Mouse (Mus musculus) heart, embryonic 11.5 days (tissue): ENCODE data around the gene Cdc42ep3. TPM values are rescaled to one million over a fixed set of nuclear protein-coding genes. Genes with fewer than 3 reads are reported as not detected.
A peak's percentile ranks its signal among the peaks of the same experiment; 100 is the strongest.

Experiments
- ATAC-seq: fragments of 200-750 bp; cut with Nextera tagmentation; replicated peaks from 2 replicates; pipeline ENCODE4 v1.8.0; 2017; ENCODE audit warnings: moderate library complexity; ENCODE audit not compliant: insufficient number of reproducible peaks, low FRiP score, low TSS enrichment
- H3K27ac ChIP-seq: fragments of 300-500 bp; sonication (generic); 2 replicates; pipeline ENCODE4 v1.5.1; 2014; ENCODE audit warnings: mild to moderate bottlenecking, low read depth, low read length
- H3K27me3 ChIP-seq: fragments of 300-500 bp; sonication (generic); 2 replicates; pipeline ENCODE4 v1.6.1; 2014; ENCODE audit warnings: mild to moderate bottlenecking, low read length, mixed read lengths; ENCODE audit not compliant: control insufficient read depth, insufficient read depth
- H3K36me3 ChIP-seq: fragments of 300-500 bp; sonication (generic); 2 replicates; pipeline ENCODE4 v1.6.1; 2014; ENCODE audit warnings: mild to moderate bottlenecking, low read length, moderate library complexity, mixed read lengths; ENCODE audit not compliant: control insufficient read depth, insufficient read depth
- H3K4me1 ChIP-seq: fragments of 300-500 bp; sonication (generic); 2 replicates; pipeline ENCODE4 v1.6.1; 2014; ENCODE audit warnings: low read length; ENCODE audit not compliant: control insufficient read depth, insufficient read depth
- H3K4me2 ChIP-seq: fragments of 300-500 bp; sonication (generic); 2 replicates; pipeline ENCODE4 v1.6.1; 2014; ENCODE audit warnings: mild to moderate bottlenecking, moderate library complexity
- H3K4me3 ChIP-seq: fragments of 300-500 bp; sonication (generic); 2 replicates; pipeline ENCODE4 v1.5.1; 2014; ENCODE audit warnings: low read depth, low read length
- H3K9ac ChIP-seq: fragments of 300-500 bp; sonication (generic); 2 replicates; pipeline ENCODE4 v1.6.1; 2014; ENCODE audit warnings: mild to moderate bottlenecking, low read depth, low read length, moderate library complexity
- H3K9me3 ChIP-seq: fragments of 300-500 bp; sonication (generic); replicated peaks from 2 replicates; pipeline ENCODE4 v1.6.1; 2016; ENCODE audit warnings: low read length; ENCODE audit not compliant: control insufficient read depth
- whole genome bisulfite sequencing: fragments of 180-500 bp; shearing (Covaris S2); extraction: QIAGEN DNeasy Blood & Tissue Kit; methylation state at CpG from one replicate; pipeline ENCODE4 v1.1.7; 2014; ENCODE audit not compliant: insufficient replicate concordance; 5-methylcytosine and 5-hydroxymethylcytosine counted together
- polyA plus RNA-seq: library from polyadenylated mRNA; unstranded; fragments of >200 nt; fragmentation: Nextera tagmentation; extraction: Ambion mirVana; gene quantifications from 2 replicates; pipeline ENCODE4 v1.2.1, GENCODE M21; 2014

Cdc42ep3 gene
- polyA plus RNA-seq, 1 experiment from 2014 or later: 35.0 TPM

DNA sequence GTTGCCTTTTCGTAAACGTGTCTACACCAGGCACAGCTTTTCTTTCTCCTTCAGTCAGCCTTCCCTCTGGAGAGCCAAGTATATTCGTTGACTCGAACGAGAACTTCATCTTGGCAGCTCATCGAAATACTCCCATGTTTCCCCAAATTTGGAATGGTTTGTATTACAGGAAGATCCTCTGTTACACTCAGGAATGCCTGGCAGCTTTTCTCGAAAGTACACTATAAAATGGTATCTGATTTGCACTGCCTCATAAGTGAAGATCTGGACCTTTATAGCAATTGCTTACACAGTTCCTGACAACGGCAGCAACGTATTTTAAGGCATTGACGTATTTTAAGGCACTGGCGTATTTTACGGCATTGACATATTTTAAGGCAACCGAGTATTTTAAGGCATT, 67.6 kb downstream of the Cdc42ep3 start:
- peaks cover 2% of the 10 kb centered on the region; the same call in 1 of the 2 replicates for H3K4me1 ChIP-seq
- ATAC-seq: no peak
- 0 out of 2 replicates have a peak, but pooled peaks cover 2% of the 10 kb centered on the region for H3K9me3 ChIP-seq
- H3K27ac ChIP-seq: no peak overlapping the region
- no peak overlapping the region for H3K4me3 ChIP-seq
- no peak overlapping the region for H3K9ac ChIP-seq
- H3K4me2 ChIP-seq: peak overlapping the region; percentile 14; the same call in 1 of the 2 replicates
- 57% methylated on average over 13 of the region's 13 CpGs for WGBS
- no peaks in the 10 kb centered on the region for H3K27me3 ChIP-seq
- H3K36me3 ChIP-seq: no peaks in the 10 kb centered on the region

- 0 out of 2 replicates have a peak, but pooled peaks cover 2% of the 10 kb centered on the region for H3K9me3 ChIP-seq
- no peak overlapping the region for H3K4me2 ChIP-seq
- H3K4me3 ChIP-seq: no peak overlapping the region
- no peaks in the 10 kb centered on the region for H3K36me3 ChIP-seq
- H3K27ac ChIP-seq: no peak overlapping the region
- 79% methylated on average over 6 of the region's 6 CpGs for WGBS
- H3K9ac ChIP-seq: no peak overlapping the region
- no peaks in the 10 kb centered on the region for H3K27me3 ChIP-seq
- ATAC-seq: no peak
- H3K4me1 ChIP-seq: peaks cover 2% of the 10 kb centered on the region; the same call in 1 of the 2 replicates
Measured at GRCm38 (mm10) chr17:79285030-79285601, 69.8 kb downstream of the Cdc42ep3 start.
